Mouse (Mus musculus): Measurements from ENCODE around the gene Gm42742.

DNA sequence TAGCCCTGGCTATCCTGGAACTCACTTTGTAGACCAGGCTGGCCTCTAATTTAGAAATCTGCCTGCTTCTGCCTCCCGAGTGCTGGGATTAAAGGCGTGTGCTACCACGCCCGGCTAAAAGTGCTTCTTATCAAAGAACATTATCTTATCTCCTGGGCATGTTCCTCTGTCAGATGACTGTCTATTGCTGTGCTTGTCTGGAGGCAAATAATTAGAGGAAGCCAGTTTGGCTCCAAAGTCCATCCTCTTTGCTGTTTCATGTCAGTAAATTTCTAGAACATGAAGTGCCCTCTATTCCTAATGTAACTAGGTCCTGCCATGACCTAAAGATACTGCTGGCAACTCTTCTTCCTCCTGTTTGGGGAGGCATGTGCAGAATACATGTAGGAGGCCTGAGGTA, 38.8 kb downstream of the Gm42742 start:
- TF ChIP-seq GATA1 (IDR thresholded peaks at IDR 0.05; ENCODE audit: low read length) (no peak), TAL1 (IDR thresholded peaks at IDR 0.05; ENCODE audit: low read length) (no peak)

Measured in erythroblast, embryonic 14.5 days (primary cell).